Mouse (Mus musculus) small intestine, adult 2 months (tissue): ENCODE results near the gene Senp8. TPM values are rescaled to one million over a fixed set of nuclear protein-coding genes. Genes with fewer than 3 reads are reported as not detected.
A peak's percentile ranks its signal among the peaks of the same experiment; 100 is the strongest.

ENCODE experiments used
- H3K27ac ChIP-seq: fragments of 200-500 bp; 2 replicates; pipeline ENCODE4 v1.5.1; 2012; ENCODE audit warnings: low read depth, low read length, control low read depth, inconsistent platforms; ENCODE audit not compliant: insufficient read depth
- H3K27me3 ChIP-seq: fragments of 200-500 bp; 2 replicates; pipeline ENCODE4 v1.6.1; 2012; ENCODE audit warnings: mild to moderate bottlenecking, moderate library complexity, low read length, inconsistent platforms; ENCODE audit not compliant: control insufficient read depth, insufficient read depth
- H3K36me3 ChIP-seq: fragments of 200-500 bp; 2 replicates; pipeline ENCODE4 v1.6.1; 2012; ENCODE audit warnings: mild to moderate bottlenecking, low read length, control low read depth, inconsistent platforms; ENCODE audit not compliant: control insufficient read depth, insufficient read depth
- H3K4me1 ChIP-seq: fragments of 200-500 bp; 2 replicates; pipeline ENCODE4 v1.6.1; 2012; ENCODE audit warnings: low read length, inconsistent platforms, mixed read lengths; ENCODE audit not compliant: control insufficient read depth, insufficient read depth, insufficient read length
- H3K4me3 ChIP-seq: fragments of 200-500 bp; 2 replicates; pipeline ENCODE4 v1.5.1; 2012; ENCODE audit warnings: low read depth, mild to moderate bottlenecking, control low read depth, inconsistent platforms, low read length, moderate library complexity
- CTCF ChIP-seq: fragments of 200-500 bp; IDR thresholded peaks from 2 replicates; pipeline ENCODE4 v1.5.1; 2012; ENCODE audit warnings: low read depth, mild to moderate bottlenecking, control low read depth, inconsistent platforms, low read length, moderate library complexity, mixed read lengths; ENCODE audit not compliant: insufficient replicate concordance, insufficient read length; ENCODE audit errors: extremely low read depth
- POLR2A ChIP-seq: fragments of 200-500 bp; IDR thresholded peaks from 2 replicates; pipeline ENCODE4 v1.6.1; 2012; ENCODE audit warnings: low read depth, mild to moderate bottlenecking, control low read depth, inconsistent platforms, low read length, moderate library complexity
- WGBS: fragments of 180-500 bp; shearing (Covaris S2); methylation state at CpG from one replicate; pipeline ENCODE4 v1.1.7; 2018; 5-methylcytosine and 5-hydroxymethylcytosine counted together
- polyA plus RNA-seq: library from polyadenylated mRNA; depleted of rRNA; stranded (reverse); fragments of >200 nt; gene quantifications from 2 replicates; pipeline ENCODE4 v1.2.3, GENCODE M21; 2012; rRNA removed

The Senp8 gene
- polyA plus RNA-seq, 1 experiment, result 1.5 TPM

DNA sequence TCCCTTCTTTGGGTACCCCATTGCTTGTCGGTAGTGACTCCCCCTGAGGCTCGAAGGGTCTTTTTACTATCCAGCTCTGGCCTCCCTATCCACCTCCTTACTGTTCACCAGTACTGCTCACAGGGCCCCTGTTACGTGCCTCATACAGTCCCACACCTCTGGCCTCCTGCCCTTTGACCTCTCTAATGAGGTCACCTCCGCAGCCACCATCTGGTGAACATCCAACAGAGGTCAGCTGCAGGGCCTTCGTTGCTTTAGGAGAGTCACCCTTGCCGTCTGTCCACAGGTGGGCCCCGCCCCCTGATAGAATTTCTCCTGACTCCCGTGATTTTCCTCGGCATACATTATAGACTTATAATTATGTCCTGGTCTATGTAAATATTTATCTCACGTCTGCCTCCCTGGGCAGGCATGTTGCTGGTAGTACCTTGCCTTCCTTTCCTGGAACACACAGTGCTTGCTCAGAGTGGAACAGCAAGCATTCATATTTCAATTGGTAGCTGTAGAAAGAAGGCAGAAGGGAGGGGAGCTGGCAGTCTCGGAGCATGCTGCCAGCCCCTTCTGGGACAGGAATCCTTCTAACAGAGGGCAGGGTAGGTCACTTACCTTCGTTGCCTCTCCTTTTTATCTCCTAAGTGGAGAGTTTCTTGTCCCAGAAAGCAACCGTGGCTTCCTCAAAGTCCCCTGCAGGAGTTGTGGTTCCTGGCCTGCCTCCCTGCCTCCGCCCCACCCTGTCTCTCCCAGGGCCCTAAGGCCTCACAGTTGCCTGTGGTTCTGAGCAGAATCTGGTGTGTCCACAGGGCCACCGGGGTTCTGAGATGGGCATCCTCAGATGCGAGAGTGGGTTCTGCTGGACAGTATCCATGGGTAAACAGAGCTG, 55.7 kb downstream of the Senp8 start:
- H3K4me1 ChIP-seq, result peaks cover 36% of the 10 kb centered on the region
- peak overlapping the region; percentile 80 for H3K27ac ChIP-seq
- WGBS, result 41% methylated on average over 16 of the region's 16 CpGs

DNA sequence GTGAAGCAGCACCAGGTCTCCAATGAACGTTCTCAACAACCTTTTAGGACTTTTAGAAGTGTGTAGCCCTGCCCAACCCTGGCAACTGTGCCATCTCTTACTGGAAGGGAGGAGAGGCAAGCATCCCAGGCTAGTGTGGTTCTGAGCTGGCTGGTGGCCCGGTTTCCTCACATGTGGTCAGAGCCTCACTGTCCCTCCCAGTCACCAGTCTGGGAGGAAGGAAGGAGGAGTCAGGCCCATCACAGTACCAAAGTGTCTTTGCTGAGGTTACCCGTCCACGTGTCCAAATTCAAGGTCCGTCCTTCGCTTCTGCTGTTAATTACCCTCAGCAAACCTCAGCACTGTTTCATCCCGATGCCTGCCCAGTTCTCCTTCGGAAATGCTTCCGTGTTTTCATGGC, 58.4 kb downstream of the Senp8 start:
- WGBS, result 23% methylated on average over 9 of the region's 9 CpGs
- Histone ChIP-seq H3K36me3 (no peaks in the 10 kb centered on the region), H3K4me1 (peaks cover 23% of the 10 kb centered on the region), H3K27me3 (no peaks in the 10 kb centered on the region), H3K4me3 (peak overlapping the region; percentile 39), H3K27ac (peak overlapping the region; percentile 88)
- no peak for TF ChIP-seq CTCF
- no peak for TF ChIP-seq POLR2A

More for the DNA sequence above, 55.7 kb downstream of the Senp8 start:
- H3K4me3 ChIP-seq, result no peak overlapping the region
- no peaks in the 10 kb centered on the region for H3K36me3 ChIP-seq
- no peak for TF ChIP-seq CTCF
- TF ChIP-seq POLR2A, result no peak
- no peaks in the 10 kb centered on the region for H3K27me3 ChIP-seq

DNA sequence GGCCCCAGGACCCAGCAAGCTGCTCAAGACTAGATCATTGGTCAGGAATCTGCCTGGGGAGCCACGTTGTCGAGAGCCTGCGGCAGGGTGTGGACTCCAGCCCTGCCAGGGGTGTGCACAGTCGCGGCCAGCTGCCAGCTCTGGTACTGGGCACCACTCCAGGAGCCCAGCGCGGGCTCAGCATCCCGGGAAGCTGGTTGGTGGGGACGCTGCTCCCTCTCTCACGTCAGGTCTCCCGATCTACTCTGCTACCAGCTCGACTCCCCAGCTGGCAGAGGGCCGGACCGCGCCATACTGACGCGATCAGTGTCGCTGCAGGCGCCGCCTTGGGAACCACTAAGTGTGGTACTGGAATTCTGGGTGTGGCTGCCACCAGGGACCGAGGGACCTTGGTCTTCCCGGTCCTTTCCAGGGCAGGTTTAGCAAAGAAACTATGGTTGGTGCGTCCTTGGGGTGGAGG, 58.8 kb downstream of the Senp8 start:
- TF ChIP-seq POLR2A (peak; percentile 13; the same call in 1 of the 2 replicates), CTCF (no peak)
- Histone ChIP-seq H3K36me3 (no peaks in the 10 kb centered on the region), H3K4me3 (peak overlapping the region; percentile 39), H3K27me3 (no peaks in the 10 kb centered on the region), H3K4me1 (peaks cover 23% of the 10 kb centered on the region), H3K27ac (peak overlapping the region; percentile 88)
- WGBS, result 2% methylated on average over 23 of the region's 23 CpGs

DNA sequence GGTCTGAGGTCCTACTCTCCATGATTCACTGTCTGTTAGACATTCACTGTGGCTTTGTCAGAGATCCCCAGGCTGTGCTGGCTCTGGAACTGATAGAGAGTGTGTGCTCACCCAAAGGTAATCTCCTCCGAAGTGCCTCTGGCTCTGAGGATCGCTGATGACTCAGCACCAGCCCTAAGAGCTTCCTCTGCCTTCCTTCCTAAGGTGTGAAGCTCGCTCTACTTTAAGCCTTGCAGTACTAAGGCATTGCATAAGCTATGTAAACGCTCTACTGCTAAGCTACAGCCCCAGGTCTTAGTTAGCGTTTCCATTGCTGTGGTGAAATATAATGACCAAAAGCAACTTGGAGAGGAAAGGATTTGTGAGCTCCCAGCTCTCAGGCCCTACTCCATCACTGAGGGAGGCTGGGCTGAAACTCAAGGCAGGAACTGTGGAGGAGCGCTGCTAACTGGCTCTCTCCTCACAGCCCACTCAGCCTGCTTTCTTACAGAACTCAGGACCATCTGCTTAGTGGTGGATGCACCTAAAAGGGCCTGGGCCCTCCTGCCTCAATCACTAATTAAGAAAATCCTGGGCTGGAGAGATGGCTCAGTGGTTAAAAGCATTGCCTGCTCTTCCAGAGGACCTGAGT, 63.0 kb downstream of the Senp8 start:
- no peaks in the 10 kb centered on the region for H3K27me3 ChIP-seq
- H3K36me3 ChIP-seq, result no peaks in the 10 kb centered on the region
- no peak overlapping the region for H3K27ac ChIP-seq
- 37% methylated on average over 6 of the region's 6 CpGs for WGBS
- TF ChIP-seq CTCF (no peak), POLR2A (no peak)
- peaks cover 10% of the 10 kb centered on the region; the same call in 1 of the 2 replicates for H3K4me1 ChIP-seq
- no peak overlapping the region for H3K4me3 ChIP-seq

Other genes with a start within 250 kb of the Senp8 start
- gene Hexa, start 211.2 kb downstream of the Senp8 start, polyA plus RNA-seq, result 45.1 and 81.2 TPM in 2 replicates
- 0.34 TPM in 1 of 2 replicates, not detected in the other for gene Tmem202, start 210.9 kb downstream of the Senp8 start, polyA plus RNA-seq
- 0.79 and 1.2 TPM in 2 replicates for gene Celf6, start 172.8 kb downstream of the Senp8 start, polyA plus RNA-seq
- 5.7 and 12.1 TPM in 2 replicates for gene Parp6, start 133.4 kb downstream of the Senp8 start, polyA plus RNA-seq
- gene Pkm, start 94.3 kb downstream of the Senp8 start, polyA plus RNA-seq, result 513 and 1,082 TPM in 2 replicates
- 4.6 and 6.4 TPM in 2 replicates for gene Gramd2, start 70.6 kb downstream of the Senp8 start, polyA plus RNA-seq
- 0.08 and 0.37 TPM in 2 replicates for gene Myo9a, start 186 bp upstream of the Senp8 start, polyA plus RNA-seq
- gene Nr2e3, start 209.9 kb upstream of the Senp8 start, polyA plus RNA-seq, result 1.2 and 1.9 TPM in 2 replicates